Mouse (Mus musculus) layer of hippocampus, adult 18-20 months (tissue): ENCODE measurements around the gene Sprr2i. TPM values are rescaled to one million over a fixed set of nuclear protein-coding genes. Genes with fewer than 3 reads are reported as not detected.

Source experiments
- DNase-seq, 2 experiments: peaks; one replicate each; pipeline ENCODE4 v3.0.0; 2022; ENCODE audit warnings: low spot score in 2 of 2
- long read RNA-seq: library from polyadenylated mRNA; stranded (forward); transcript quantifications from one replicate; pipeline ENCODE4 v2.0.0, GENCODE M21; 2021
- total RNA-seq, 2 experiments: library from RNA; stranded (reverse); gene quantifications; 2 replicates each; pipeline ENCODE4 v1.2.3; 2021

Sprr2i gene
- total RNA-seq, result not detected
- long read RNA-seq, result 0 reads

- DNase-seq, result no peak
These were observed at the start of gene Sprr2i for GRCm38 (mm10) chr3:92407691-92408090. Gene Sprr2i, plus strand, starts transcription at chr3:92407991.

GRCm38 (mm10) chr3:92361619-92362018 lies 46.2 kb upstream of the Sprr2i start:
- no peak for DNase-seq

GRCm38 (mm10) chr3:92364887-92365286 lies 42.9 kb upstream of the Sprr2i start, which contains the start of gene Sprr2f:
Gene Sprr2f, plus strand, starts transcription at chr3:92365187.
- DNase-seq, result no peak

- no peak for DNase-seq
These were observed 34.2 kb upstream of the Sprr2i start for GRCm38 (mm10) chr3:92373613-92374012.

GRCm38 (mm10) chr3:92385385-92385784 lies 22.4 kb upstream of the Sprr2i start, which contains the start of gene Sprr2h:
Gene Sprr2h, plus strand, starts transcription at chr3:92385685.
- DNase-seq, result no peak

GRCm38 (mm10) chr3:92394301-92394700 lies 13.5 kb upstream of the Sprr2i start:
- DNase-seq, result peak in 1 of 2 experiments; percentile 6

GRCm38 (mm10) chr3:92417782-92418181 lies 10.0 kb downstream of the Sprr2i start, which contains the start of gene Sprr2j-ps:
Gene Sprr2j-ps, plus strand, starts transcription at chr3:92418082.
- no peak for DNase-seq

- DNase-seq, result no peak
These were observed 21.5 kb downstream of the Sprr2i start, which contains the start of gene Gm9774 for GRCm38 (mm10) chr3:92429323-92429722. Gene Gm9774, minus strand, starts transcription at chr3:92429423.

- DNase-seq, result no peak
These were observed 24.5 kb downstream of the Sprr2i start, which contains the start of gene Sprr2k for GRCm38 (mm10) chr3:92432282-92432681. Gene Sprr2k, plus strand, starts transcription at chr3:92432582.

- no peak for DNase-seq
These were observed 30.9 kb downstream of the Sprr2i start, which contains the start of gene Sprr1b for GRCm38 (mm10) chr3:92438689-92439088. Gene Sprr1b, minus strand, starts transcription at chr3:92438789.

GRCm38 (mm10) chr3:92440177-92440576 lies 32.4 kb downstream of the Sprr2i start:
- no peak for DNase-seq

- DNase-seq, result no peak
These were observed 47.4 kb downstream of the Sprr2i start for GRCm38 (mm10) chr3:92455151-92455550.

GRCm38 (mm10) chr3:92458620-92459019 lies 50.8 kb downstream of the Sprr2i start, which contains the start of gene Sprr3:
Gene Sprr3, minus strand, starts transcription at chr3:92458720.
- no peak for DNase-seq

Other genes starting within 250 kb of the Sprr2i start
- gene Sprr2a1, start 192.2 kb upstream of the Sprr2i start, total RNA-seq, result not detected
- not detected for gene Sprr2a2, start 192.1 kb upstream of the Sprr2i start, total RNA-seq
- gene Sprr2a3, start 122.6 kb upstream of the Sprr2i start, total RNA-seq, result not detected
- not detected for gene Sprr2b, start 91.4 kb upstream of the Sprr2i start, total RNA-seq
- not detected for gene Sprr2d, start 68.9 kb upstream of the Sprr2i start, total RNA-seq
- gene Sprr2e, start 55.8 kb upstream of the Sprr2i start, total RNA-seq, result not detected
- gene Sprr2f, start 42.8 kb upstream of the Sprr2i start, total RNA-seq, result not detected
- not detected for gene Sprr2h, start 22.3 kb upstream of the Sprr2i start, total RNA-seq
- gene Sprr2j-ps, start 10.1 kb downstream of the Sprr2i start, total RNA-seq, result not detected
- 1 to 10 TPM in 1 of 2 experiments, under 1 TPM in 1; 0.89 to 3.5 TPM for gene Gm9774, start 21.4 kb downstream of the Sprr2i start, total RNA-seq
- not detected for gene Sprr2k, start 24.6 kb downstream of the Sprr2i start, total RNA-seq
- gene Sprr1b, start 30.8 kb downstream of the Sprr2i start, total RNA-seq, result not detected
- gene Sprr3, start 50.7 kb downstream of the Sprr2i start, total RNA-seq, result not detected
- gene Sprr1a, start 77.9 kb downstream of the Sprr2i start, total RNA-seq, result not detected
- not detected for gene Sprr4, start 92.5 kb downstream of the Sprr2i start, total RNA-seq
- gene 2310046K23Rik, start 126.5 kb downstream of the Sprr2i start, total RNA-seq, result not detected
- not detected for gene Ivl, start 165.7 kb downstream of the Sprr2i start, total RNA-seq
- gene Smcp, start 181.0 kb downstream of the Sprr2i start, total RNA-seq, result not detected
- gene 2210017I01Rik, start 199.5 kb downstream of the Sprr2i start, total RNA-seq, result not detected
- not detected for gene Lce6a, start 213.7 kb downstream of the Sprr2i start, total RNA-seq
- gene Lce1a1, start 240.3 kb downstream of the Sprr2i start, total RNA-seq, result not detected
- not detected for gene Lce1b, start 248.9 kb downstream of the Sprr2i start, total RNA-seq